Comparison of ENCODE assay signal across 8 mouse cellular contexts in the genomic region with DNA sequence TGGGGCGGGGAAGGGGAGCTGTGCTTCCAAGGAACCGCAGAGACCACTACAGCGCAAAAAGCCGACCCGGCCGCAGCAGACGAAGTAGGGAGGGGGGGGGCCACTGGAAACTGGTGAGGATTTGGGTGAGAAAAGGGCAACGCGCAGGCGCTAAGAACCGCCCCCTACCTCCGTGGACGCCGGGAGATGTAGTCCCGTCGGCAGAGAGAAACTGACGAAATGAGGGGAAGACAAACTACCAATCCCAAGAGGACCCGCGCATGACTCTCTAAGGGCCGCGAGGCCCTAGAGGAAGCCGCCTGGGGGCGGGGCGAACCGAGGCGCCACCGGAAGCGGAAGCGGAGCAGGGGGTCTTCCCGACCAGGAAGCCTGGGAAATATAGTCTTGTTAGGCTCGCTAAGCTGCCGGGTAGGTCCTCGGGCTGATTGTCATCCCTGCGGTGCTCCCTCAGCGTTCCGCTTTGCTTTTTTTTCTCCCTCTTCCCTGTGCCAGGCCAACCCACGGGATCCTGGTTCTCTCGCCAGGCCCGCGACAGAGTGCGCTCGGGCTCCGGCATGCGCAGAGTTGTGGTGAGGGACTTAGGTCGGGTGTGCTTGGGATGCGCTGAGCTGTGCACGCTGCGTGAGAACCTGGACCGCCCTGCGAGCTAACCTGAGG. TPM values are rescaled to one million over a fixed set of nuclear protein-coding genes. Genes with fewer than 3 reads are reported as not detected.
DNase-seq lines count a peak whose midpoint lies in the region; ATAC-seq lines count a peak whose summit lies in the region.

A gene (plus strand): TSS at position 313 of the 657 bp plus-strand sequence.

- H3K27ac ChIP-seq in lung, embryonic 16.5 days (ENCODE audit: low read length): peak within 1 kb of the TSS; percentile 89

- 0% methylated on average over 50 of the region's 50 CpGs for WGBS in lung, embryonic 16.5 days

- peaks cover 21% of the 10 kb centered on the region for H3K36me3 ChIP-seq in lung, embryonic 16.5 days (ENCODE audit: control insufficient read depth, insufficient read depth, low read length)

- DNase-seq in MEL-GATA-1-ER (ENCODE audit: extremely low read depth, low read depth): peak; percentile 87
- peak; percentile 96 for DNase-seq in cerebellum, adult 8-10 months
- DNase-seq in forelimb bud, embryonic 11.5 days (ENCODE audit: low read depth, low spot score): peak; percentile 99
- peak; percentile 89 for DNase-seq in layer of hippocampus, adult 9-10 months (ENCODE audit: low spot score)
- peak; percentile 86 for DNase-seq in ovary, postnatal 10 days (ENCODE audit: low spot score)
- peak; percentile 98 for DNase-seq in thymus, postnatal 10 days (ENCODE audit: low spot score in 2 of 2)

- H3K9ac ChIP-seq in lung, embryonic 16.5 days (ENCODE audit: low read length): peak within 1 kb of the TSS; percentile 92

- no peaks in the 10 kb centered on the region for H3K9me3 ChIP-seq in lung, embryonic 16.5 days (ENCODE audit: control insufficient read depth, low read length)

- no peaks in the 10 kb centered on the region for H3K27me3 ChIP-seq in lung, embryonic 16.5 days (ENCODE audit: control insufficient read depth, insufficient read depth, low read depth, low read length)

- peak; percentile 88 to 89 for ATAC-seq in hematopoietic stem cell, adult 5-6 weeks (replicated peaks in 1 of 2; ENCODE audit: insufficient read depth in 1 of 2, low FRiP score in 2 of 2, low TSS enrichment in 1 of 2, low read depth in 1 of 2, poor library complexity in 2 of 2, severe bottlenecking in 2 of 2)
- peak; percentile 96 for ATAC-seq in lung, embryonic 16.5 days (ENCODE audit: low read depth)

- peak within 1 kb of the TSS; percentile 96 for H3K4me2 ChIP-seq in lung, embryonic 16.5 days (ENCODE audit: low read depth, low read length)

- peak within 1 kb of the TSS; percentile 85 for H3K4me3 ChIP-seq in lung, embryonic 16.5 days (ENCODE audit: low read length)

- H3K4me1 ChIP-seq in lung, embryonic 16.5 days (replicated peaks; ENCODE audit: control insufficient read depth, insufficient read depth, low read length): peaks cover 18% of the 10 kb centered on the region

RNA-seq across cellular contexts. Expression of the gene that starts here (rescaled TPM):
- 31.2 and 35.1 TPM in 2 replicates for total RNA-seq in hematopoietic stem cell, adult 5-6 weeks (2017)
- polyA plus RNA-seq in lung, embryonic 16.5 days (2015; fragmentation: Nextera tagmentation; extraction: Ambion mirVana): 18.3 and 19.7 TPM in 2 replicates

Comparison
In these comparisons a context has a peak if more than half of its experiments do, and no peak if none do; other contexts are left out.
1. Peak in every context shown above with its lines: DNase-seq, ATAC-seq, H3K4me3 ChIP-seq and H3K27ac ChIP-seq.